Mouse (Mus musculus) left cerebral cortex, adult 2 months (tissue): ENCODE results near the gene Syce1l. TPM values are rescaled to one million over a fixed set of nuclear protein-coding genes. Genes with fewer than 3 reads are reported as not detected.

Experiments
- DNase-seq, 2 experiments: peaks; one replicate each; pipeline ENCODE4 v3.0.0; 2021 to 2022; ENCODE audit warnings: low spot score in 2 of 2, mixed read lengths in 1 of 2; ENCODE audit errors: extremely low spot score in 1 of 2
- H3K27ac ChIP-seq: fragments of 200-600 bp; 2 replicates; pipeline ENCODE4 v1.8.1; 2022
- H3K4me3 ChIP-seq: fragments of 200-600 bp; 2 replicates; pipeline ENCODE4 v1.8.1; 2022
- CTCF ChIP-seq: fragments of 200-600 bp; IDR thresholded peaks from 2 replicates; pipeline ENCODE4 v1.8.1; 2022; ENCODE audit warnings: antibody characterized with exemption, mild to moderate bottlenecking, moderate library complexity
- intact Hi-C: fragments of 180-260 bp; cut with DNase I; formaldehyde crosslinking; loops from one replicate; pipeline ENCODE4 v1.15.1; 2025
- long read RNA-seq, 2 experiments: library from polyadenylated mRNA; stranded (forward); transcript quantifications; one replicate each; pipeline ENCODE4 v2.0.0; 2021; ENCODE audit warnings: borderline mapping rate in 2 of 2
- total RNA-seq, 2 experiments: library from RNA; stranded (reverse); gene quantifications; 2 replicates each; pipeline ENCODE4 v1.2.3; 2021

Gene Syce1l
- total RNA-seq = 1 to 10 TPM in 1 of 2 experiments, not detected in 1; 1.0 TPM
- long read RNA-seq, experiment 1, partial matches to known transcripts = 0 of 1 reads
- long read RNA-seq, experiment 1, other reads (novel, unspliced or antisense) = 1 of 1 reads
- long read RNA-seq, experiment 2 = 0 reads

DNA sequence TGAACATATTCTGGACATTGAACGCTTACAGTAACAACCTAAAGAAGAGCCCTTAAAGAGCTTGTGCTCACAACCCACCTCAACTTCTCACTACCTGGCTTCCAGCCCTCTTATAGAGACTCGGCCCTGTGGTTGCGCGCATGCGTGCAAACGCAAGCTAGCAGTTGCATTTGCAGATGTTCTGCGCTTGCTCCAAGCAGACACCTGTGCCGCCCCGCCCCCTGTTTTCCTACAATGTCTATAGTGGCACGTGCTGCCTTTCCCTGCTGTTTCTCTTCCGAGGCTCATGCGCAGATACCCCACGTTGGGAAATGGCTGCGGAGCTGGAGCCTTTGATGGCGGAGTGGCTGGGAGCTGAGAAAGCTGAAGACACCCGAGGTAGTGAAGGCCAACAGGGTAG lies at the start of gene Syce1l:
Gene Syce1l, plus strand, starts transcription at position 288 of the 400 bp plus-strand sequence.
- intact Hi-C loops = no loop called here
- DNase-seq = no peak
- no peak for TF ChIP-seq CTCF
- Histone ChIP-seq H3K4me3 (no peak within 1 kb of the TSS), H3K27ac (no peak within 1 kb of the TSS)

DNA sequence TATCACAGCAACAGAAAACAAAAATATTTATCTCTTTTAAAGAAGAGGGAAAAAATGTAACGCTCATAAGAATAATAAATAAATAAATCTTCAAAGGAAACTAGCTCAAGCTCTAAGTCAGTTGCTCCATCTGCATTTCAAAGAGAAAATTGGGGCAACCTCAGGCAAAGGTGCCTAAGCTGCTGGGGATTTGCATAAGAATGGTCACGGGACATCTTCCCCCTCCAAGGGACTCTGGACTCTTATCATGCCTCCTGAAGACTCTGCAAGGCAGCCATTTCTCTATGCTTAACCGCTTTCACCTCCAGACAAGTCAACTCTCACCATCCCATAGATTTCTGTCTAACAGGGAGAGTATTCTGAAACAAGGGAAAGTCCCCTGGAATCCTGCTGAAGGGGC lies 44.6 kb upstream of the Syce1l start:
- H3K27ac ChIP-seq = no peak overlapping the region
- TF ChIP-seq CTCF = no peak
- intact Hi-C loops = no loop called here
- no peak overlapping the region for H3K4me3 ChIP-seq
- DNase-seq = no peak

DNA sequence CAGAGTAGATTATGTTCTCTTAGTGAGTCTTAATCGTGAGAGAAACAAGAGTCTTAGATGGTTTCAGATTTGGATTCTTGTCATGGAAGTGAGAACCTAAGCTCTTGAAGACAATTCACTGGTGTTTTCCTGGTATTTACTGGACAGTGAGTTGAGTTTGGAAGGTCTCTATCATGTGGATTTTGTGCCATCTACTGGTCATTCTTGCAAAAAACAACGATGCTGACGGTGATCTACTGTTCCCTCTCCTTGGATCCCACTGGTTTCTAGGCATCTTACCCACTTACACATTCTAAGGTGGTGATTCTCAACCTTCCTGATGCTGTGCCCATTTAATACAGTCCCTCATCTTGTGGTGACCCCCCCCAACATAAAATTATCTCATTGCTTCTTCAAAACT lies 10.4 kb upstream of the Syce1l start:
- Histone ChIP-seq H3K27ac (no peak overlapping the region), H3K4me3 (no peak overlapping the region)
- intact Hi-C loops = loop anchor here (2.0 to 5.0 kb wide), 4 partner anchors 44 to 1586 kb away; partner anchors contain the start of gene Cntnap4
- peak; percentile 75 for TF ChIP-seq CTCF
- peak in 1 of 2 experiments; percentile 44 for DNase-seq

DNA sequence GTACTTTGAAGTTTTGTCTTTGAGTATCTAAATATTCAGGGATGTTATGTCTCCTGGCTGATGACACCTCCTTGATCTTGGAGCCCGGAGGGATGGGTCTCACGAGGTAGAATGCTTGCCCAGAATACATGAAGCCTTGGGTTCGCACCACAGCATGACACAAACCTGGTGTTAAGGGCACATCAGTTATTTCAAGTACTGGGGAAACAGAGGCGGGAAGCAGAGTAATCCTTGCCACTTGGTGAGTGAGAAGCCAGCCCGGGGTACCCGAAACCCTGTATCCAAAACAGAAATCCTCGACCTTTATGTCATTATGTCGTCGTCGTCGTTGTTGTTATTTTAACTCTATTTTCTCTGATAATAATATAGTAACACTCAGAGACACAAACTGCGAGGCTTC lies 8.9 kb upstream of the Syce1l start:
- intact Hi-C loops = loop anchor here (5.0 kb wide), 2 partner anchors 1062 to 1572 kb away; partner anchors contain the start of gene Cntnap4
- peak overlapping the region; percentile 74 for H3K27ac ChIP-seq
- DNase-seq = no peak

DNA sequence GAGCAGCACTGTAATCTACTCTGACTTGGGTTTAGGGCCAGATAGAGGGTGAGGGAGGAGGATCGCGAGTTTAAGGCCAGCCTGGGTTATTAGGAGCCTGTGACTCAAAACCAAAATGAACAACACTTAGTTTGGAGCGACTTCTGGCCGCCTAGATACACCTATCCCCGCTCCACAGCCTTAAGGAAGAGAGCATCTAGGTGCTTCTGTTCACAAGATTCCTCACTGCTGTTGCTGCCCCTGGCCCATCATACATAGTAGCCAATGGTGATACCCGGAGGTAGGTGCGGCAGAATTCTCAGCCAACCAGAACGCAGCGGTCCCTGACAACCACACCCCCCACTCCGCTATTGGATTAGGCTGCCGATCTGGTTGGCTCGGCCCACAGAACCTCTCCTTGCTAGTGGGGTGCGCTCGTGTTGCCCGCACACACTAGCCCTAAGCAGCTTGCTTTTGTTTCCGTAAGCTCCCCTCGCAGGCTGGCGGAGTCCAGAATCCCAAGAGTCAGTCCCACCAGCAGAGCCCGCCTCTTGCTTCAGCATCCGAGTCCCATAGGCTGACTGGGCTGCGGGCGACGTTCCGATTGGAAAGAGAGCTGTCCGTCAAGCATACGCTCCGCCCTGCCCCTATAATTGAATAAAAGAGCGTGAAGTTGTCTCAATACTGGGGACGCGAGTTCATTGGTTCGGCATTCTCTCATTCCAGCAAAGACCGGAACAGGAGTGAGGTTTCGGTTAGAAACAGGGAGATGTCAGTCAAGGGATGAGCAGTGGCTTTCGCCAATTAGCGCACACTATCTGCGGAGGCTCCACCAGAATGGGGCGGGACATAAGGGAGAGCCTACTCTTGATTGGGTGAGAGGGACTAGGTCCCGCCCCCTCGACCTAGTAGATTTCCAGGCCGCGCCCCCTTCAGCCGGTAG lies 8.1 kb upstream of the Syce1l start, which contains the start of gene Mon1b:
Gene Mon1b, plus strand, starts transcription at position 918 of the 922 bp plus-strand sequence.
- intact Hi-C loops = loop anchor here (5.0 kb wide), 2 partner anchors 1063 to 1573 kb away; partner anchors contain the start of gene Cntnap4
- H3K27ac ChIP-seq = peak within 1 kb of the TSS; percentile 99
- peak within 1 kb of the TSS; percentile 91 for H3K4me3 ChIP-seq
- no peak for TF ChIP-seq CTCF
- peak; percentile 98 for DNase-seq

More for the DNA sequence above, 8.9 kb upstream of the Syce1l start:
- peak overlapping the region; percentile 91 for H3K4me3 ChIP-seq
- TF ChIP-seq CTCF = no peak

DNA sequence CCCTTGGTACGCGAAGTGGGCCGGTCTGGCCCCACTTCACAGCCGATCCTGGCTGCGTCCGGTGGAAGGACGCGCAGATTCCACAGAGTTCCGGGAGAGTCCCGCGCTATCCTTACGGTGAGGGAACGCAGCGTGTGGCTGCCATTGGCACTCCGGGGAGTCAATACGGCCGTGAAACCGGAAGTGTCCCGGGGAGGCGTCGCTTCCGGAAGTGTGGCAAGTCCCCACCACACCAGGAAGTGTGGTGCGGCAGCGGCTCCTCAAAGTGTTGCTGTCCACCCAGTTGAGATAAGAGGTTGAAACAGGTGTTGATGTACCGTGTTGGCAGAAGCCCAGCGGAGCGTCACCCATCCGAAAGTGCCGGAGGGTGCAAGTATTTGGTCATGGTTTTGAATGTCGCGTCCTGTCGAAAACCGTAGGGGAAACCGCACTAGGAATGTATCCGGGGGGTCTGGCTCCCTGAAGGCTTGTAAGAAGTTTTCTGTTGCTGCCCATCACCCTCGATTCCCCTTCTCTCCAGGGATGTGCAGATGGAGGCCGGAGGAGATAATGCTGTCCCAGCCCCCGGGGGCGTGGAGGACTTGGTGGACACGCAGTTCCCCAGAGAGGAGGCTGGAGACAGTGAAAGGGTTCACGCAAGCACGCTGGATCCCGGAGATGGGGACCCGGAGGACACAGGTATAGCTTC lies 7.3 kb upstream of the Syce1l start:
- no peak for TF ChIP-seq CTCF
- Histone ChIP-seq H3K27ac (peak overlapping the region; percentile 99), H3K4me3 (peak overlapping the region; percentile 91)
- DNase-seq = no peak
- intact Hi-C loops = no loop called here

DNA sequence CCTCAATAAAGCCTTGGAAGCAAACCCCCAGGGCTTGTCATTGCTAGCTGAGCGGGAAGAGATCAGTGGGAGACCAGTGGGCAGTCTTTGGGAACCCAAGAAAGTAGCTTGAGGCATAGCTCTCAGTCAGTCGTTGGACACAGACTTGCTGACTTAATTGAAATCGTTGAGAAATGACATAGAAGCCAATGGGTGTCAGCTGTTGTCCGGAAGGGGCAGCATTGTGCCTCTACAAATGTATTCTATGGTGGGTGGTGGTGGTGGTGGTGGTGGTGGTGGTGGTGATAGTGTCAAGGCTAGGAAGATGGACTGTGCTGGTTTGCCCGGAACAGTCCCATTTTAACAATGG lies 6.8 kb upstream of the Syce1l start:
- DNase-seq = no peak
- TF ChIP-seq CTCF = no peak
- Histone ChIP-seq H3K27ac (no peak overlapping the region; the same call in 1 of the 2 replicates), H3K4me3 (peak overlapping the region; percentile 91)
- intact Hi-C loops = no loop called here

DNA sequence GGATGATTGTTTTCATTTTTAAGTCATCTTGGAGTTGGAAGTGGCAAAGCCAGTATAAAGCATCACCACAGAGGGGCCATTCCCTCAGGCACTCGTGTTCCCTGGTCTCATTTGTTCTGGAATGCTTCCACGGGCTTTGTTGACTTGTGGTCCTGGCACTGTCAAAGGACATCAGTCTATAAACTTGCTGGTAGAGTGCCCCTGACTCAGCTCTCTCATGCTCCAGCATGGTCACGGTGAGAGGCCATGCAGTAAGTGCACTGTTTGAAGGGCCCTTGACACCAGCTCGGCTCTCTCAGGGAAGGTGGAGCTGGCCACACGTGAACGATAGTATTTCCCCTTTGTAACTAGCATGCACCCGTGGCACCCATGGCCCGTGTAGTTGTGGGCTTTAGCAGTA lies 2.7 kb upstream of the Syce1l start:
- no peak for DNase-seq
- no peak overlapping the region for H3K4me3 ChIP-seq
- no peak for TF ChIP-seq CTCF
- H3K27ac ChIP-seq = no peak overlapping the region
- intact Hi-C loops = no loop called here

DNA sequence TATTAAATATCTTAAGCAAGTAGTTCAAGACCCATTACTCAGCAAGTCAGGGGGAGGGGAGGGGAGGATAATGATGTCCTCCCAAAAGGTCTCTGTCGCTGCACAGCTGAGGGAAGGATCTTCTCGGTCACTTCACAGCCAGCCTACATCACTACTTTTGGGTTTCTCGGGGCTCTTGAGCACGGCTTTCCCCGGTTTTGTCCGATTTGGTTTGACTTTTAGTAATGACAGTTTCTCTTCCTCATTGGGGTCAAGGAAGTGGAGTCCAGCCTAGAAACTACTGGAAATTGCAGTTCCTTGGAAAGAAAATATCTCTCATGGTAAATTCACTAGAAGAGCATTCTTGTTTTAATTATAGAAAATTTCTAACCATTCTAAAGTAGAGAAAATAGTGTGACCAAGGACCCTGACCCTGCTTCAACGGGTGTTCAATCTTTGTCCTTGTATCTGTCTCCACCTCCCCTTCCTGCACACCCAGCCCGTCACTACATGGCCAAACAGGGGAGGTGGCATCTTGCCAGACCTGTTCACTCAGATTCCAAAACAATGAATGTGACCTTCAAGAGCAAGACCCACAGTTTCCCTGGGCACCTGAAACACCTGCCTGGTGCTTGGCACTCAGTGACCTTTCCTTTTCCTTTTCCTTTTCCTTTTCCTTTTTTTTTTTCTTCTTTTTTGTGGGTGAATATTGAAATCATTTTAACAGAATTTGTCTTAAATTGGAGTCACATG lies 632 bp downstream of the Syce1l start:
- no peak overlapping the region for H3K27ac ChIP-seq
- no peak overlapping the region for H3K4me3 ChIP-seq

DNA sequence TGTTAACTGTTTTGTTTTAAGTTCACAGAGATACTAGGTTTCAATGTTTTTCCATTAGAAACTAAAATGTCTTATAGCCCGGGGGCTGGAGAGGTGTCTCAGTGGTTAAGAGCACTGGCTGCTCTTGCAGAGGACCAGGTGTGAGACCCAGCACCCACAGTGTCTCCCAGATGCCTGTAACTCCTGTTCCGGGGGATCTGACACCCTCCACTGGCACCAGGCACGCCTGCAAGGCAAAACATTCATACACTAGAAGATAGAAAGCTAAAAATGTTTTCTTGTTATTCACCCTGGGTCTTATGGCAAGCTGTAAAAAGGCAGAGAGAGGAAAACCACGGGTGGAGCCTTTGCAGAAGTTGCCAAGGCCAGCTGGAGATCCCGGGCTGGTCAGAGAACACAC lies 2.2 kb downstream of the Syce1l start:
- no peak for DNase-seq
- intact Hi-C loops = no loop called here
- TF ChIP-seq CTCF = no peak
- Histone ChIP-seq H3K4me3 (no peak overlapping the region), H3K27ac (no peak overlapping the region)

More for the DNA sequence above, 632 bp downstream of the Syce1l start:
- no peak for DNase-seq
- intact Hi-C loops = no loop called here
- TF ChIP-seq CTCF = no peak

DNA sequence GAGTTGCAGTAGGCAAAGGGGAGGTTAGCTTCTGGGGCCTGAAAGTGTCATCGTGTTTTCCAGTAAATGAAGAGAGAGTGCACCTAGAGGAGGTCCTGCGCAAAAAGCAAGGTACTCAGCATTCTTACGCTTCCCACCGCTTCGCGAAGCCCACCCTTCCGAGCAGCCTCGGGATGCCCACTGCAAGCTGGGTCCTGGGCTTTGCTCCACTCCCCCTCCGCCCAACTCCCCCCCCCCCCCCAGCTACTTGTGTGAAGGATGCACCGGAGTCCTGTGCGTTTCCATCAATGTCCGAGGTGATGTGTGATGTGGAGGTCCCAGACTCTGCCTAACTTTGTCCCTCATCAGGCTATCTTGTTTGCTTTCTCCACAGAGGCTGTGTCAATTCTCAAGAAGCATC lies 9.4 kb downstream of the Syce1l start:
- no peak for DNase-seq
- no peak for TF ChIP-seq CTCF
- Histone ChIP-seq H3K4me3 (no peak overlapping the region), H3K27ac (no peak overlapping the region)
- intact Hi-C loops = no loop called here
